Mouse (Mus musculus): ENCODE measurements around the gene Cryba4. TPM values are rescaled to one million over a fixed set of nuclear protein-coding genes. Genes with fewer than 3 reads are reported as not detected.

Cryba4 gene
- not detected for polyA plus RNA-seq (2014; fragmentation: Illumina TruSeq; extraction: RNeasy Lipid Tissue Mini Kit (QIAGEN cat#74804); ENCODE audit: low read depth, low replicate concordance)

GRCm38 (mm10) chr5:112252400-112252799, at the start of gene Cryba4:
Gene Cryba4, minus strand, starts transcription at chr5:112252518.

DNA sequence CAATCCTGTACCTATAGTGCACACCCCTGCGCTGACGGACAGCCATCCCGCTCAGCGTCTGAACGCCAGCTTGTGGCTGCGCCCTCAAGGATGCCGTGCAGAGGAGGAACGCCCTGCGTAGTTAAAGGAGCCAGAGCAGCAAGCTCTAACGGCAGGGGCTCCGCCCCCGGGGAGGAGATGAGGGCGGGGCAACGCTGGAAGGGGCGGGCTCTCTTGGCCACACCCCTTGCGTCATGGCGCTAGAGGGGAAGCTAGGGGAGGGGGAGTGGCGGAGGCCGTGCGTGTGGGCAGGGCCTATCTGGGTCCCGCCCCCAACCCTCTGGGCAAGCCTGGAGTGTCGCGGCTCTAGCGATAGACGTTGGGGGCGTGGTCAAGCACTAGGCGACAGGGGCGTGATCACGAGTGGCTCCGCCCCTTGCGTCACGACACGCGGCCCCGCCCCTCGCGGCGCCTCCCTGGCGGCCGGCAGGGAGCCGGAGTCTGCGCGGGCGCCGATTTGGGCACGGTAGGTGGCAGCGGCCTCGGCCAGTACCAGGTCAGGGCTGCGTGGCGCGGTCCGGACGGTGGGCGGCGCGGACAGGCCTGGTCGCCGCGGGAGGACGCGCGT, 24.1 kb upstream of the Cryba4 start, which contains the start of gene Tpst2:
Gene Tpst2 (plus strand): TSS at position 425 of the 607 bp plus-strand sequence.

GRCm38 (mm10) chr5:112255426-112255825, 3.1 kb upstream of the Cryba4 start, which contains the start of gene Crybb1:
Gene Crybb1, plus strand, starts transcription at chr5:112255815.

Other genes with a start within 250 kb of the Cryba4 start
- gene Crybb1, start 3.3 kb upstream of the Cryba4 start, polyA plus RNA-seq (2014; fragmentation: Illumina TruSeq; extraction: RNeasy Lipid Tissue Mini Kit (QIAGEN cat#74804); ENCODE audit: low read depth, low replicate concordance): not detected
- 51.9 TPM for gene Tpst2, start 24.2 kb upstream of the Cryba4 start, polyA plus RNA-seq (2014; fragmentation: Illumina TruSeq; extraction: RNeasy Lipid Tissue Mini Kit (QIAGEN cat#74804); ENCODE audit: low read depth, low replicate concordance)
- gene Tfip11, start 73.8 kb upstream of the Cryba4 start, polyA plus RNA-seq (2014; fragmentation: Illumina TruSeq; extraction: RNeasy Lipid Tissue Mini Kit (QIAGEN cat#74804); ENCODE audit: low read depth, low replicate concordance): 12.8 TPM
- 1.5 TPM for gene Srrd, start 90.5 kb upstream of the Cryba4 start, polyA plus RNA-seq (2014; fragmentation: Illumina TruSeq; extraction: RNeasy Lipid Tissue Mini Kit (QIAGEN cat#74804); ENCODE audit: low read depth, low replicate concordance)
- gene Hps4, start 90.6 kb upstream of the Cryba4 start, polyA plus RNA-seq (2014; fragmentation: Illumina TruSeq; extraction: RNeasy Lipid Tissue Mini Kit (QIAGEN cat#74804); ENCODE audit: low read depth, low replicate concordance): 18.0 TPM
- not detected for gene Gm6583, start 103.5 kb upstream of the Cryba4 start, polyA plus RNA-seq (2014; fragmentation: Illumina TruSeq; extraction: RNeasy Lipid Tissue Mini Kit (QIAGEN cat#74804); ENCODE audit: low read depth, low replicate concordance)
- gene Asphd2, start 142.3 kb upstream of the Cryba4 start, polyA plus RNA-seq (2014; fragmentation: Illumina TruSeq; extraction: RNeasy Lipid Tissue Mini Kit (QIAGEN cat#74804); ENCODE audit: low read depth, low replicate concordance): 0.52 TPM
- gene Gm6588, start 196.9 kb upstream of the Cryba4 start, polyA plus RNA-seq (2014; fragmentation: Illumina TruSeq; extraction: RNeasy Lipid Tissue Mini Kit (QIAGEN cat#74804); ENCODE audit: low read depth, low replicate concordance): not detected

Measured in adrenal gland, adult 10 weeks (tissue).